Mouse (Mus musculus) liver, adult 2 months (tissue): ENCODE measurements at regions not wholly inside any gene's neighbourhood (a gene's known extent, or its start where the extent isn't known, plus 50 kb on each side); places are given as distances from the start of the nearest gene placed in this dataset.
A peak's percentile ranks its signal among the peaks of the same experiment; 100 is the strongest.

Experiments used
- DNase-seq: peaks from one replicate; pipeline ENCODE4 v3.0.0-alpha.2; 2011; ENCODE audit warnings: low read depth, low spot score; ENCODE audit errors: extremely low read depth
- H3K27ac ChIP-seq: fragments of 200-500 bp; replicated peaks from 2 replicates; pipeline ENCODE4 v1.5.1; 2012; ENCODE audit warnings: low read depth, mild to moderate bottlenecking, control low read depth, inconsistent platforms, low read length; ENCODE audit not compliant: insufficient read depth
- H3K27me3 ChIP-seq: fragments of 200-500 bp; 2 replicates; pipeline ENCODE4 v1.6.1; 2012; ENCODE audit warnings: mild to moderate bottlenecking, moderate library complexity, low read length, inconsistent platforms; ENCODE audit not compliant: control insufficient read depth, insufficient read depth
- H3K36me3 ChIP-seq: fragments of 200-500 bp; 2 replicates; pipeline ENCODE4 v1.6.1; 2012; ENCODE audit warnings: low read length, inconsistent platforms; ENCODE audit not compliant: control insufficient read depth, insufficient read depth
- H3K4me1 ChIP-seq: fragments of 200-500 bp; 2 replicates; pipeline ENCODE4 v1.6.1; 2011; ENCODE audit warnings: low read length; ENCODE audit not compliant: control insufficient read depth, insufficient read depth
- H3K4me3 ChIP-seq: fragments of 200-500 bp; 2 replicates; pipeline ENCODE4 v1.5.1; 2011; ENCODE audit warnings: low read depth, mild to moderate bottlenecking, control low read depth, low read length, moderate library complexity; ENCODE audit not compliant: insufficient read depth
- H3K79me2 ChIP-seq: fragments of 200-500 bp; 2 replicates; pipeline ENCODE4 v1.6.1; 2012; ENCODE audit warnings: inconsistent platforms, mild to moderate bottlenecking, low read length, moderate library complexity; ENCODE audit not compliant: control insufficient read depth, insufficient read depth
- H3K9ac ChIP-seq: fragments of 200-500 bp; 2 replicates; pipeline ENCODE4 v1.6.1; 2012; ENCODE audit warnings: low read depth, mild to moderate bottlenecking, control low read depth, inconsistent platforms, low read length
- CTCF ChIP-seq: fragments of 200-500 bp; IDR thresholded peaks from 2 replicates; pipeline ENCODE4 v1.5.1; 2011; ENCODE audit warnings: low read depth, low read length, control low read depth
- POLR2A ChIP-seq: fragments of 200-500 bp; IDR thresholded peaks from 2 replicates; pipeline ENCODE4 v1.6.1; 2011; ENCODE audit warnings: low read length, control low read depth; ENCODE audit not compliant: insufficient read depth; ENCODE audit errors: extremely low read depth
- WGBS: fragments of 180-500 bp; shearing (Covaris S2); methylation state at CpG from one replicate; pipeline ENCODE4 v1.1.7; 2018; 5-methylcytosine and 5-hydroxymethylcytosine counted together

DNA sequence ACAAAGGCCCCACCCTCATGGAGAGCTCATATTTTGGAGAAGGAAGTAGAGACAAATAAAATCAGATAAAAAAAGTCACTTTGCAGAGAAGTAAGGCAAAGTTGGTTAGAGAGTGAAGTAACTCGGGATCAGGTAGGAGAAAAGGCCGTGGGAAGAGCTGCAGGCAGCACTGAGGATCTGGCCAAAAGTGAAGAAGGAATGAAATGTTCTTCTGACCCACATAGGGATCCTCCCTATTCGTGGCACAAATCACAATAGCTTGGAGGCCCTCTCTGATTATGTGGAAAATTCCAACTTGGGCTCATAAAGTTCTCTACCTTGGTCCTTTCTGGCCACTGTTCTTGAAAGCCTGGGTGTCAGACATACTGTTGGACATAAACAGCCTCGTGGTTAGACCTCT is 150.2 kb downstream of the Plpp3 start:
- no peaks in the 10 kb centered on the region for H3K79me2 ChIP-seq
- WGBS: 86% methylated on average over 4 of the region's 4 CpGs
- DNase-seq: no peak
- H3K4me1 ChIP-seq: peaks cover 12% of the 10 kb centered on the region
- H3K27me3 ChIP-seq: no peaks in the 10 kb centered on the region
- H3K36me3 ChIP-seq: no peaks in the 10 kb centered on the region
- TF ChIP-seq CTCF (no peak), POLR2A (no peak)
- no peak overlapping the region for H3K4me3 ChIP-seq
- H3K27ac ChIP-seq: peak overlapping the region; percentile 49; the same call in 1 of the 2 replicates
- no peak overlapping the region for H3K9ac ChIP-seq

DNA sequence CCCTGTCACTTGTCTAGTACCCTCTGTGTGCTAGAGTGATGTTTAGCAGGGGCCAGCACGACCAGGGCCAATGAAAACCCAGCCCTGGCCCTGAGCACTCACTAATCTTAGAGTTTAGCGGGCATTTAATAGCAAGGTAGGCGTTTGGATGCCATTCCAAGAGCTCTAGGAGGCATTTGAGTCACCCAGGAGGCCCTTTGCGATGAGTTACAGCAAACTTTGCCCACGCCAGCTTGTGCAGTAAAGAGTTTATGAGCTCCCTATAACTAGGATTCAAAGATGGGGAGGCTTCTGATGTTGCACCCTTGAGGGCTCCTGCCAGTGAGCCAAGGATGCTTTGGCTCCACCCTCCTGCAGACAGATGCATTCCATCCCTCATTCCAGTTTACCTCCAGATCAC is 150.8 kb downstream of the Plpp3 start:
- Histone ChIP-seq H3K27me3 (no peaks in the 10 kb centered on the region), H3K79me2 (no peaks in the 10 kb centered on the region), H3K36me3 (no peaks in the 10 kb centered on the region), H3K27ac (peak overlapping the region; percentile 49), H3K4me1 (peaks cover 12% of the 10 kb centered on the region), H3K9ac (no peak overlapping the region), H3K4me3 (no peak overlapping the region)
- no peak for TF ChIP-seq CTCF
- TF ChIP-seq POLR2A: no peak
- 95% methylated on average over 5 of the region's 5 CpGs for WGBS
- no peak for DNase-seq

GRCm38 (mm10) chr4:105308971-105309488 is 151.9 kb downstream of the Plpp3 start:
- Histone ChIP-seq H3K79me2 (no peaks in the 10 kb centered on the region), H3K36me3 (no peaks in the 10 kb centered on the region), H3K27ac (peak overlapping the region; percentile 80), H3K4me3 (no peak overlapping the region), H3K27me3 (no peaks in the 10 kb centered on the region), H3K4me1 (peaks cover 15% of the 10 kb centered on the region), H3K9ac (no peak overlapping the region)
- peak; percentile 98 for DNase-seq
- TF ChIP-seq CTCF (no peak), POLR2A (no peak)
- 18% methylated on average over 5 of the region's 5 CpGs for WGBS

- Histone ChIP-seq H3K27me3 (no peaks in the 10 kb centered on the region), H3K27ac (peak overlapping the region; percentile 62), H3K36me3 (no peaks in the 10 kb centered on the region), H3K4me3 (no peak overlapping the region), H3K4me1 (peaks cover 22% of the 10 kb centered on the region), H3K9ac (no peak overlapping the region), H3K79me2 (no peaks in the 10 kb centered on the region)
- 89% methylated on average over 7 of the region's 7 CpGs for WGBS
- TF ChIP-seq CTCF (no peak), POLR2A (no peak)
- no peak for DNase-seq
These were observed 155.5 kb downstream of the Plpp3 start for GRCm38 (mm10) chr4:105312643-105313042.

DNA sequence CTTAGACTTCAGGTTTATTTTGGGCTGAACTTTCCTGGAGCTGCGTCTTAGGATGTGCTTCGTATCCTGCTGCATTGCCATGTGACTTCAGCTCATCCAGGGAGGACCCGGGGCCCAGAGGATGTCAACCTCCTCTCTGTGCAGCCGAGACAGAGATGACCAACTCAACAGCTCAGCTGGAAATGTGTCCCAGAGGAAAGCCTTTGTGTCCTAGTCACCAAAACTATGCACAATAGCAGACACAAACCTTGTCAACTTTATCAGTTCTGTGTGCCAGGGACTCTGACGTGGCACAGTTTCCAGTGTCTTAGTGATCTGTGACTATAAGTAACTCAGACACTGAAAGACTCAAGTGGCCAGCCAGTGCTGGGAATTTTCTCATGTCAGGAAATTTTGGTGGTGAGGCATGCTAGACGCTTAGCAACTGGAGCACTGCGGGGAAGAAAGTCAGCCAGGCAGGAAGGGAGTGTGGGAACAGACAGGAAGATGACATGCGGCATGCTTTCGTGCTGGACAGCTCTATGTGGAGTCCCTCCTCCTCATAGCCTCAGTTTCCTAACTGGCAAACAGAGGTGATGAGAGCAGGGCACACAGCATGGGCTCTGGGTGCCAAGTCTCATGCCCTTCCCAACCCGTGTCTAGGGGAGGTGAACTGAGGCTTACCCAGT is 156.1 kb downstream of the Plpp3 start:
- TF ChIP-seq CTCF: no peak
- no peak for TF ChIP-seq POLR2A
- Histone ChIP-seq H3K4me3 (no peak overlapping the region), H3K4me1 (peaks cover 19% of the 10 kb centered on the region), H3K27ac (peak overlapping the region; percentile 54), H3K9ac (no peak overlapping the region), H3K79me2 (no peaks in the 10 kb centered on the region), H3K27me3 (no peaks in the 10 kb centered on the region), H3K36me3 (no peaks in the 10 kb centered on the region)
- WGBS: 70% methylated on average over 10 of the region's 10 CpGs
- DNase-seq: peak; percentile 50

DNA sequence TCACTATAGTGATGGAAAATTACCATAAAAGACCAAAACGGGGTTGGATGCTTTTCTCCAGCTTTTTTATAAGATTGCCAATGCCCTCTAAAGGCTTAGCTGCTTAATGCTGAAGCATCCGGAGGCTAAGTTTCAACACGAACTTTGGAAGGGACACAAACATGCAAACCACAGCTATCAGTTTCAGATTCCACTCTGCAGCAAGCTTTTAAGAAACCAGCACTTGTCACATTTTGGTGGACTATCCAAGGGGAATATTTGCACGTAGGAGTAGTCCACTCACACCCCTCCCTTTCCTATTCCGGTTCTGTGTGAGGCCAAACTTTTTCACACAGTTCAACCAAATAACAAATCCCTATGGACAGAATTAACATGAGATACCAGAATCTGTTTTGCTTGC is 157.9 kb downstream of the Plpp3 start:
- Histone ChIP-seq H3K27ac (no peak overlapping the region), H3K79me2 (no peaks in the 10 kb centered on the region), H3K9ac (no peak overlapping the region), H3K36me3 (no peaks in the 10 kb centered on the region), H3K27me3 (no peaks in the 10 kb centered on the region), H3K4me3 (no peak overlapping the region), H3K4me1 (peaks cover 12% of the 10 kb centered on the region)
- WGBS: 16% methylated on average over 5 of the region's 5 CpGs
- DNase-seq: peak; percentile 82
- no peak for TF ChIP-seq CTCF
- TF ChIP-seq POLR2A: no peak
